Mouse (Mus musculus): Measurements from ENCODE around the gene Emg1. TPM values are rescaled to one million over a fixed set of nuclear protein-coding genes. Genes with fewer than 3 reads are reported as not detected.

Gene Emg1
- total RNA-seq (2021): 10 to 100 TPM; 72.5 to 75.1 TPM

- intact Hi-C loops (cut with DNase I): loop anchor here (5.0 to 10.0 kb wide), 3 partner anchors 45 to 323 kb away; partner anchors contain the start of genes Atn1, Gm45234, Ing4 and Zfp384
- peak; percentile 94 for DNase-seq (ENCODE audit: low spot score)
These were observed at the start of gene Emg1, which contains the start of gene Phb2 for GRCm38 (mm10) chr6:124711824-124712782. Gene Emg1, minus strand, starts transcription at chr6:124712178. Gene Phb2, plus strand, starts transcription at chr6:124712336.

DNA sequence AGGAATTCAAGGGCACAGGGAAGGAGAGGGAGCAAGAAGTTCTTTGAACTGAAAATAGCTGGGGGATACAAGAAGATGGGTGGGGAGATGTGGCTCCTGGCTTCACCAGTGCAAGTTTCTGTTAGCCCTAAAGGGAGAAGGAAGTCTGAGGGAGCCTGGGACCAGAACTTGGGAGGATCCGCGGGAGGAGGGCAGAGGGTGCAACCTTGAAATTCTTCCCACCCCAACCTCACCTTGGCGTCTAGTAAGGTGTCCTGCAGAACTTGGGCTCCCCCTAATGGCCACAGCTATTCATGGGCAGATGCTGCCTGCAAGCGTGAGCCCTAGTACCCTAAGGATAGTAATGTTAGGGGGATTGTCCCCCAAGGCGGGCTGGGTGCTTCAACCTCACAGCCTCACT, 47.3 kb upstream of the Emg1 start:
- DNase-seq (ENCODE audit: low spot score): peak; percentile 57
- intact Hi-C loops (cut with DNase I): loop anchor here (1.0 to 5.0 kb wide), 5 partner anchors 47 to 246 kb away; partner anchors contain the start of genes C1ra, C1rb, Emg1 and Lpcat3

GRCm38 (mm10) chr6:124758849-124759232, 46.9 kb upstream of the Emg1 start:
- DNase-seq (ENCODE audit: low spot score): no peak
- intact Hi-C loops (cut with DNase I): loop anchor here (1.0 to 5.0 kb wide), 5 partner anchors 47 to 246 kb away; partner anchors contain the start of genes C1ra, C1rb, Emg1 and Lpcat3

- intact Hi-C loops (cut with DNase I): loop anchor here (2.0 to 5.0 kb wide), 4 partner anchors 15 to 245 kb away; partner anchors contain the start of genes C1ra, Emg1, Lpcat3 and Phb2
These were observed 46.2 kb upstream of the Emg1 start for GRCm38 (mm10) chr6:124757909-124758848.

DNA sequence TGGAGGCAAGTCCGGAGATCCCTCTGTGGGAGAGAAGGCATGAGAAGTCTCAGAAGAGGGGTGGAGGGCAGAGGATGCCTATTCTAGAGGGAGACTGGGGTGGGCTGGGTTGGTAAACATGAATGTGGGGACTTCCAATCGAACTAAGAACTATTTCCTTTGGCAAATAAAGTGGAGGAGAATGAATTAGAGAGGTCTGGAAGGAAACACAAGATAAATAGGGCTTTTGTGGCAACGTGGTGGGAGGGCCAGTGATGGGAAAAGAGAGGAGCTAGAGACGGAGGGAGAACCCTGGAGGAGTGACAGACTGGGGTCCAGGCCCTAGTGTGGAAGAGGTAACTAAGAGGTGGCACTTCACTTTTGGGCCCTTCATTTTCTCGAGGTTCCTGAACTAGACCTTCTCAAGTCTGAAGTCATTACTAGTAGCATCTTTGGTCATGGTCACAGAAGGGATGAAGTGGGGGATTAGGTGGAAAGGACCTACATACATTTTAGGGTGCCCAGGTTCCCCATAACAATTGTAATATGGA, 45.4 kb upstream of the Emg1 start:
- intact Hi-C loops (cut with DNase I): loop anchor here (2.0 to 5.0 kb wide), 3 partner anchors 15 to 95 kb away; partner anchors contain the start of genes Emg1, Lpcat3 and Phb2
- DNase-seq (ENCODE audit: low spot score): no peak

More at GRCm38 (mm10) chr6:124757909-124758848, 46.2 kb upstream of the Emg1 start:
- no peak for DNase-seq (ENCODE audit: low spot score)

DNA sequence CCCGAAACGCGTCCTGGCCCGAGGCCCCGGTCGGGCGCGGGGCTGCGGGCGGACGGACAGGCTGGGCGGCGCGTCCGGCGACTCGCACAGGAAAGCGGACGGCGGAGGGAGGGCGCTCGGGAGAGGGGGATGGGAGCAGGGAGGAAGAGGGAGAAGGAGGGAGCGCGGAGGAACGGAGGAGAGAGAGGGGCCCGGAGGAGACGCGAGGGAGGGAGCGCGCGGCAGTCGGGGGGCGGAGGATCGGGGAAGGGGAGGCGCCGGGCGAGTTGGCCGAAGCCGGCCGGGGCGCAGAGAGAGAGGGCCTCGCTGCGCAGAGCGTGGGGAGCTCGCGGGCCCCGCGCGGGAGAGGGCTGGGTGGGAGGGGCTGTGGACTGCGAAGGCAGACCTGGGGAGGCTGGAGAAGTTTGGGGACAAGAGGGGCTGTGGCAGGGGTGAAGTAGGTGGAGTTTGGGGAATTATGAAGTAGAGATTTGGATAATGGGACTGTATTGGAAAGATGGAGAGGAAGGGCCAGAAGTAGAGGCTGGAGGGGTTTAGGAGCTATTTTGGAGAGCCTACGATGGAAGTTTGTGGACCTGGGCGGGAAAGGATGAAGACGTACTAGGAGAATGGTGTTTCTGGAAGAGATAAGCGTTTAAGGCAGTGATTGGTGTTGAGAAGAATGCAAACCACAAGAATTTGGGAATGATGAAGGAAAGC, 44.8 kb upstream of the Emg1 start:
- DNase-seq (ENCODE audit: low spot score): peak; percentile 75
- intact Hi-C loops (cut with DNase I): loop anchor here (2.0 to 5.0 kb wide), 3 partner anchors 14 to 94 kb away; partner anchors contain the start of genes Emg1, Lpcat3 and Phb2

DNA sequence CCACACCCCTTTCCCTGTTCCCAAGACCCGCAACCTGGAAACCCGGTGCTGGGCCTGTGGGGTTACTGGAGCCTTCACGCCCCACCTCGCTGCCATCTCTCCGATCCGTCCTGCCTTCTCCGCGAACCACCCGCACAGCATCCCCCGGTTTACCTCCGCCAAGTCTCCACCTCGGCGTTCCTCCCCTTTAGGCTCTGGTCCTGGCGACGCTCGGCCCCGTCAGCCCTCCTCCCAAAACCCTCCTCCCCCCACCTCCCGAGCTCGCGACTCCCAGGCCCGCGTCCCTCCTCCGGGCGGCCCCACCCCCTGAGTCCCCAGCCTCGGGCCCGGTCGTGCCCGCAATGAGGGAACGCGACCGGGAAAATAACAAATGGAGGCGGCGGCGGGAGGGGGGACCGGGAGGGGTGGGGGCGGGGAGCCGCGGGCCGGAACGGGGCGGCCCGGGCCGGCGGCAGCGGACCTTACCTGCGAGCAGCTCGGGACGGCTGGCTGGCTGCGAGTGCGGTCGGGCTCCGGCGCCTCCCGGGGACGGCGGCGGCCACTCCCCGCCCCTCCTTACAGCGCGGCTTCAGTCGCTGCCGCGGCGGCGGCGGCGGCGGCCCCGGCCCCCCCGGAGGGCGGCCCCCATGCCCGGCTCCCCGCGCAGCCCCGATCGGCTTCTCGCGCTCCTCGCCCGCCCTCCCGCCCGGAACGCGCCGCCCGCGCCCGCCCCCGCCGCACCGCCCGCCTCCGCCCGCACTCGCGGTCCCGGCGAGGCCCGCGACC, 44.0 kb upstream of the Emg1 start, which contains the start of the genes Gm45234 and Atn1:
TSS of gene Gm45234 (minus strand) at position 191 of the 765 bp plus-strand sequence.
TSS of gene Atn1 (minus strand) at position 694 of the 765 bp plus-strand sequence.
- intact Hi-C loops (cut with DNase I): loop anchor here (2.0 to 5.0 kb wide), 3 partner anchors 13 to 94 kb away; partner anchors contain the start of genes Emg1, Lpcat3 and Phb2
- DNase-seq (ENCODE audit: low spot score): peak; percentile 60

GRCm38 (mm10) chr6:124755306-124755705, 43.3 kb upstream of the Emg1 start:
- intact Hi-C loops (cut with DNase I): loop anchor here (5.0 kb wide), 2 partner anchors 43 to 93 kb away; partner anchors contain the start of genes Emg1, Lpcat3 and Phb2
- no peak for DNase-seq (ENCODE audit: low spot score)

GRCm38 (mm10) chr6:124753861-124754260, 41.9 kb upstream of the Emg1 start:
- intact Hi-C loops (cut with DNase I): no loop called here
- no peak for DNase-seq (ENCODE audit: low spot score)

DNA sequence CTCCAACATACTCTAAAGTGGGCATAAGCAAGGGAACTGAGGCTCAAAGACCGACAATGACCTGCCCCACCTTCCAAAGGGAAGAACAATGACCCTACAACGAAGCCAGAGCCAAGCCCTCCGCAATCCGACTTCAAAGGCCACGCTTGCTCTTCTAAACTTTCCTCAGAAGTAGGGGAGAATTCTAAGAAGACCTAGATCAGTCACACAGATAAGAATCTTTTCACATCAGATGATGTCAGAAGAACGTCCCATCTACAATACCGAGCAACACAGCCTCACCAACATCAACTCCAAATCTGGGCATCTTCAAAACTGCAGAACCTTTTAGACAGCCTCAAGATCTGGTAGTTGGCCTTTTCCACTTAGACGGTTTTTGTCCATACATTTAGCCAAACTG, 38.4 kb upstream of the Emg1 start:
- intact Hi-C loops (cut with DNase I): no loop called here
- no peak for DNase-seq (ENCODE audit: low spot score)

DNA sequence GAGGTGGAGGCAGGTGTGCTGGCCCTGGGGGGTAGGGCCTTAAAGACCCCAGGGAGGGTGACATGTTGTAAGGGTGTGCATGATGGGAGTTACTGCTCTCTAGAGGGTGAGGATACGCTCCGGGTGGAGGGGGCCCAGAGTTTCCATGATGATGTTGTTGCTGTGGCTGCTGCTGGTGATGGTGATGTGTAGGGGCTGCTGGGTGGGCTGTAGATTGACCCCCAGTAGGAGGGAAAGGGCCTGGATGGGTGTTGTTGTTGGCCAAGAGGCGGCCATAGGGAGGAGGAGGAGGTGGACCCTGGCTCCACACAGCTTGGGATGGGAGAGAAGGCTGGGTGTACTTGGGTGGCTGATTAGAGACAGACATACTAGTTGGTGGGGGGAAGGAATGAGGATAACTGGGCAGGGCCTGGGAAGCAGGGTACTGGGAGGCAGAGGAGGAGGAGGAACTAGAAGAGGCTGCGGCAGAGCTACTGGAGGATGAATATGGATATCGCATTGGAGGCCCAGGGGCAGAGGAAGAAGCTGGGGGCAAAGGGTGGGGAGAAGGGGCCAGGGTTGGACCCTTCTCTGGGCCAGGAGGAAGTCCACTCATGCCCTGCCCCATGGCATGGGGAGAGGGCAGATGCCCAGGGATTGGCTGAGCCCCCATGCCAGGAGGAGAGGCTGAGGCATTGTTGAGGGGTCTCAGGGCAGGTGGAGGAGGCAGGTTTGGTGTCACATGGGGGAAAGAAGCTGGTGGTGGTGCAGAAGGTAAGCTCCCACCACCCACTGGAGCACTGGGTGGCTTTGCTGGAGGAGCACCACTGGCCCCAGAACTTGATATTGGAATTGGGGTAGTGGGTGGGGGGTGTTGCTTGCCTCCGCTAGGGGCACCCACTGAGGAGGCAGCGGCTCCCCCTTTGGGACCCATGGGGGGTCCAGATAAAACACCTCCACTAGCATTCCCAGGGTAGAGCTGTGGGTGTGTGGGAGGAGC, 35.0 kb upstream of the Emg1 start:
- intact Hi-C loops (cut with DNase I): no loop called here
- no peak for DNase-seq (ENCODE audit: low spot score)

- intact Hi-C loops (cut with DNase I): no loop called here
- DNase-seq (ENCODE audit: low spot score): no peak
These were observed 34.3 kb upstream of the Emg1 start for GRCm38 (mm10) chr6:124746296-124746605.

- intact Hi-C loops (cut with DNase I): no loop called here
- DNase-seq (ENCODE audit: low spot score): peak; percentile 88
These were observed 33.7 kb upstream of the Emg1 start for GRCm38 (mm10) chr6:124745490-124746295.

GRCm38 (mm10) chr6:124744755-124745321, 32.9 kb upstream of the Emg1 start:
- no peak for DNase-seq (ENCODE audit: low spot score)
- intact Hi-C loops (cut with DNase I): no loop called here

- intact Hi-C loops (cut with DNase I): loop anchor here (2.0 kb wide), 1 partner anchor 13 kb away; the partner anchor contains the start of genes Atn1 and Gm45234
These were observed 31.7 kb upstream of the Emg1 start for GRCm38 (mm10) chr6:124743647-124744046.

More at GRCm38 (mm10) chr6:124743647-124744046, 31.7 kb upstream of the Emg1 start:
- no peak for DNase-seq (ENCODE audit: low spot score)
